Mouse (Mus musculus) gastrocnemius, postnatal 14 days (tissue): ENCODE measurements around the gene Amdhd1. TPM values are rescaled to one million over a fixed set of nuclear protein-coding genes. Genes with fewer than 3 reads are reported as not detected.
A peak's percentile ranks its signal among the peaks of the same experiment; 100 is the strongest.

Experiments
- DNase-seq: peaks from one replicate; pipeline ENCODE4 v3.0.0; 2021; ENCODE audit warnings: mixed read lengths
- intact Hi-C: fragments of 180-260 bp; cut with DNase I; formaldehyde crosslinking; loops from one replicate; pipeline ENCODE4 v1.15.1; 2025; ENCODE audit warnings: low total_unique reads
- total RNA-seq, 2 experiments: library from RNA; stranded (reverse); gene quantifications; 2 replicates each; pipeline ENCODE4 v1.2.3; 2021

The Amdhd1 gene
- total RNA-seq, 2 experiments from 2014 or later, result not detected

DNA sequence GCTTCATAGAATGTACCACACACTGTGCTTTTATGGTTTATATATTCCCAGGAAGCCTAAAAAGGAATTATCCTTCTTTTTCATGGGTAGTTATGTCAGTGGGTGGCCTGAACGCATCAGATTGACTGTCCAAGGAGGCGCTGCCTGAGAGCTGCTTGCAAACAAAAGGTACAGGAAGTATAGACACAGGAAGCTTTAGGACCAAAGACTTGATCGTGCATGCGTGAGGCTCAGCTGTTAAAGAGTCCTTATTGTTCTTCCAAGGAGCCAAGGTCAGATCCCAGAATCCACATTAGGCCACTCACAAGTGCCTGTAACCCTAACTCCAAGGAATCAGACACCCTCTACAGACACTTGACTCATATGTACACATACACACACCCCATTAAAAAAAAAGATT is 2.5 kb upstream of the Amdhd1 start:
- intact Hi-C loops, result loop anchor here (10.0 kb wide), 2 partner anchors 118 to 488 kb away; no protein-coding TSS in a partner anchor
- DNase-seq, result no peak

DNA sequence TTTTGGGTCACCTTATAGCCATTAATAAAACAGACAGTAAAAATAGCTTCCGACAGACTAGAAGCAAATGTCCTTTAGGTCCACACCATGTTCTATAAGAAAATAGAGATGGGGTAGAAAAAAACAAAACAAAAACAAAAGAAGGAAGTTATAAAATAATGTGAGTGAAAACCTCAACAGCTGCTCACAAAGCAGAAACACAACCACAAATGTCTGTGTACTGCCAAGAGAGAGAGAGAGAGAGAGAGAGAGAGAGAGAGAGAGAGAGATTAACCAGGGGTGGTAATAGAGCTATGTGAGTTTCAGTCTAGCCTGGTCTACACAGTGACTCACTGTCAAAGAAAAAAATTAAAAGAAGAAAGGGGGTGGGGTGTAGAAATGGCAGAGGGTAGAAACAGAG is 1.8 kb upstream of the Amdhd1 start:
- intact Hi-C loops, result loop anchor here (10.0 kb wide), 2 partner anchors 117 to 487 kb away; no protein-coding TSS in a partner anchor
- DNase-seq, result no peak

DNA sequence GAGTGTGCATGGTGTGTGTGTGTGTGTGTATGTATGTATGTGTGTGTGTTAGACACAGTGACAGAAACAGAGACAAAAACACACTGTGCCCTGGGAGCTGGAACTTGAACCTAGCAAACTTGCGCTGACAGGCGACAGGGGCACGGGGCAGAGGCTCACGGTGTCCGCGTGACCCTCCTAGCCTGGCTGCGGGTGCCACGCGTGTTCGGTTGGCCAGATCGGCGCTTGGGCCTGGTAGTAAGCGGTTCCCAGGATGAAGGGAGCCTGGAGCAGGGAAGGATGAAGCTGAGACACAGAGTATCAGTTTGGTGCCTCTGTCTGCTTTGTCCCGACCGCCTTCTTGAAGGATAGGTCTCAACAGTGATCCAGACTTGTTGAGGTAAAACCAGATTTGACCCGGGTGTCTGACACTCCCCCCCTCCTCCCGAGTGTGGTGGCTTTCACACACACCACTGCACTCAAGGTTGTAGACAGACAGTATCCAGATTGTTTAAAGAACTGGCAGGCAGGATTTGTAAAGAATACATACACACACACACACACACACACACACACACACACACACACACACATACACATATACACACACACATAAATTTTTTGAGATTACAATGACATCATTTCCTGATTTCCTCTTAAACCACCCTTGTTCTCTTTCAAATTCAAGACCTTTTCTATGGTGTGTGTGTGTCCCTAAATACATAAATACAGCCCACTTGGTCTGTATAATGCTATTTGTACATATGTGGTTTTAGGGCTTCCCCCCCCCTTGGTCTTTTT is 788 bp upstream of the Amdhd1 start, which contains the start of gene Ccdc38:
Gene Ccdc38, plus strand, starts transcription at position 202 of the 780 bp plus-strand sequence.
- intact Hi-C loops, result loop anchor here (10.0 kb wide), 2 partner anchors 116 to 486 kb away; no protein-coding TSS in a partner anchor
- DNase-seq, result peak; percentile 12

DNA sequence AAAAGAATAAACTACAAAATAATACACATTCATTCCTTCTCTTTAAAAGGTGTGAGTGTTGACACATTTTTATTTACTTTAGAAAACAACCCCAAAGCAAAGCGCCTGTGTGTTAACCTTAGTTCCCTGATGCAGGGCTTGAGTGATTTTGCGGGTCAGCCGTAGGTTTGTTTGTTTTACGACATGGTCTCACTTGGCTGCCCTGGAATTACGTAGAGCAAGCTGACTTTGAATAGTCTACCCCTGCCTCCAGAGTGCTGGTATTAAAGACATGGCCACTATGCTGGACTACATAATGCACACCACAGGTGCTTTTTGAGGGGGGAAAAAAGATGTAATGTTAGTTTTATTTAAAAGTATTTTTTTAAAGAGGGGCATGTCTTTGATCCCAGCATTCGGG is 1.0 kb downstream of the Amdhd1 start:
- DNase-seq, result no peak
- intact Hi-C loops, result no loop called here

DNA sequence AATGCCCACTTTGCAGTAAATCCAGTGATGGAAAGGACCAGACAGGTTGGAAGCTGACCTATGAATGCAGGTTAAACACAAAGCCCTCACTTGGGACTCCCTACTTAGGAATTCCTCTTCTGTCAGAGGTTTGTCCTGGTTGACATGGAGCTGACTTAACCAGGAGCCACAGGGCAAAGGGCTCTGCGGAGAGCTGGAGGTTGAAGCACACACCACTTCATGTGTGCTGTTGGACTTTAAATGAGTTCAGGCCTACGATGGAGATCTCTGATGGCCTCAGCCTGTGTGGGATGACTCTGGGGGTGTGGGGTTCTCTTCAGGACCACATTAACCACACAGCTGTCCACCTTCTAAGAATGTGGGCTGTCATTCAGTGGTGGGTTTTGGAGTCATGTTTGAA is 1.5 kb downstream of the Amdhd1 start:
- no peak for DNase-seq

DNA sequence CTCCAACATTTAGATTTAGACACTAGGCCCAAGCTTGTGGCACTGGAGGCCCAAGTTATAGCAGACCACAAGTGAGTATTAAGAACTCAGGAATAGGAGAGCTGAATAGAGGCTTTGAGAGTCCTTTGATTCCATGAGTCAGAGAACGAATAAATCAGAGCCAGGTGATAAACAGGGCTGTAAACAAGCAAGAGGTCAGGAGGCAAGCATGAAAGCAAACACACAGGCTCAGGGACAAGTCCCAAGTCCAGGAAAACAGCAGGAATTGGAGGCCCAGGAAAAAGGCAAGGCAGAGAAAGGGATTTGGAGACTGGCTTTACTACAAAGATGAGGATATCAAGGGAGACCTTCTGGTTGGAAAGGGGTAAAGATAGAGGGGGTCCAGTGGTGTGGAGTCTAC is 14.5 kb downstream of the Amdhd1 start:
- intact Hi-C loops, result no loop called here
- no peak for DNase-seq

More for the DNA sequence above, 1.5 kb downstream of the Amdhd1 start:
- intact Hi-C loops, result no loop called here

DNA sequence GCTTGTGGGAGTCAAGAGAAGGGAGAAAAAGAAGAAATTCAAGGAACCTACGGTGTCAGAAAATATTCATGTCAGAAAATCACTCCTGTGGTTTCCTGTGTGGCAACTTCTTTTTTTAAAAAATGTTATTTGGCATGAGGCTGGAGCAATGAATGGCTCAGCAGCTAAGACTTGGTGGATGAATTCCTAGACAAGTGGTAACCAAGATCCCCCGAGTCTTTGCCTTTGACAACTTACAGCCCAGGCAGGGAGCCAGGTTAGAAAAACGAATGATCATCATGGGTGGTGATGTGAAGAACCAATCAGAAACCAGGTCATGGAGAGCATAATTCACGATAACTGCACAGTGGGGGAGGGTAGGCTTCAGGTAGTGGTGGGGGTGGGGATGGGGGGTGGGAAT is 18.8 kb downstream of the Amdhd1 start:
- intact Hi-C loops, result no loop called here
- DNase-seq, result no peak

DNA sequence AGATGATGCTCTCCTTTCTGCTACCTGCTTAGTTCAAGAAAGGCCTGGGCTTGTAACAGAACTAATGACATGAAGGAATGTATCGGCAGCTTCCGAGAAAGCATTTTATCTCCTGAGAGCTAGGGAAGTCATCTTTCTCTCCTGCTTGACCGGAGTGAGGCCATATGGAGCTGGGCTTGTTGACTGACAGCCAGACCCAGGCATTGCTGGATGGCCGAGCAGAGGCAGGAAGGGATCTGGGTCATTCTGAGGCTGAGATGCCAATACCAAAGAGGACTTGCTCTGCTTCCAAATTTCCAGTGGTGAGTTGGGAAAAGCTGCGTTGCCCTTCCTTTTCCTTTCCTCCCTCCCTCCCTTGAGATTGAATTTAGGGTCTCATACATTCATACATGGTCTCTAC is 20.1 kb downstream of the Amdhd1 start:
- no peak for DNase-seq
- intact Hi-C loops, result no loop called here

DNA sequence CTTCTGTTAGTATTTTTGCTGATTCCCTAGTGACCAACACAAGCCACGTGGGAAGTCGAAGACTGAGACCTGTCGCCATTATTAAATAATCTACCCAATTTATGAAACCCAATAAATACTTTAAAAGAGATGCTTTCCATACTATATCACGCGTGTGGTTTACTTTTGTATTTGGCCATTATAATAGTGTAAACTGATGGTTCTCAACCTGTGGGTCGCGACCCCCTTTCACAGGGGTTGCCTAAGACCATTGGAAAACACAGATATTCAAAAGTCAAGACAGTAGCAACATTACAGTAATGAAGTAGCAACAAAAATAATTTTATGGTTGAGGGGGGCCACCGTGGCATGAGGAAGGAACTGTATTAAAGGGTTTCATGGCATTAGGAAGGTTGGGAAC is 20.7 kb downstream of the Amdhd1 start:
- no peak for DNase-seq
- intact Hi-C loops, result no loop called here

DNA sequence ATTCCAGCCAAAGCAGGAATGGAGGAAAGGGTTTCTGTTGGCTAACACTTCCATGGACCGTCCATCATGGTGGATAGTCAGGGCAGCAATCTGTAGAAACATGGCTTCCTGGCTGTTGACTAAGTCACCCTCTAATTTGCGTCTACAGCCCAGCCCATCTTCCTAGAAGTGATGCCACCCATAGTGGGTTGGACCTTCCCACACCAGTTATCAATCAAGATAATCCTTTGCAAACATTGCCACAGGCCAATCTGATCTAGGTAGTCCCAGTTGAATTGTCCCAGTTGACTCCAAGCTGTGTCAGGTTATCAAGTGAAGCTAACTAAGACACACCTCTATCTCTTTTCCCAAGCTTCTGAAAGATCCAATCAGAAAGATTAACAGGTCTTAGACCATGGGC is 21.2 kb downstream of the Amdhd1 start:
- intact Hi-C loops, result no loop called here
- DNase-seq, result no peak

DNA sequence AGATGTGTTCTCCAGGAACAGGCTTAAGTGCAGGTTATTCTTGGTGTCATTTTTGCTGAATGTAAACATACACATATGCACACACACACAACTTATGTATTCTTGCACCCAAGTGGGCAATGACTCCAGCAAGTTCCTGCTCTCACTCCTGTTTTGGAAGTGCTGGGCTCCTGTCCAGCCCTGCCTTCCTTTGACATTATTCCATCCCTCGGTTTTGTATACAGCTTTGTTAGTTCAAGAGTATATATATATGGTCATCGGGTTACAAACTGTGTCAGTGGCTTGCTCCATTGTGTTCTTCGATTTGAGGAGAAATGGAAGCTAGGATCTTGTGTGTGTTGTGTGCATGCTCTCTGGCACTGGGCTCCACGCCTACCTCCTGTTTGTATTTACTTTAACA is 21.6 kb downstream of the Amdhd1 start:
- intact Hi-C loops, result no loop called here
- no peak for DNase-seq

DNA sequence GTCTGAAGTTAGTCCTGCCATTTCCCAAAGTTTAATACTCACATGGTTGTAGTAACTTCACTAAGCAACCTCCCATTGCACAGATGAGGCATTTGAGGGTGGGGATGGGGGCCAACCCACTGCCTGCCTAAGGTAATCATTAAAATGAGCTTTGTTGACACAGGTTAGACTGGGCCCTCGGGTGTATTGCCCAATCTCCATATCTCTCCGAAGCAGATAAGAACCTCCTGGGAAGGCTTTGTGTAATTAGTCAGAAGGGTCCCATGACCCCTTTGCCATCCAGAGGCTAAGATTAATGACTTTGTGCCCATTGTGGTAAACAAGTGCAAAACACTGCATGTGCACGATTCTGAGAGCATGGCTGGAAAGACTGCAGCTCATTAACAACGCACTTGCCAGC is 22.1 kb downstream of the Amdhd1 start:
- DNase-seq, result no peak
- intact Hi-C loops, result no loop called here

DNA sequence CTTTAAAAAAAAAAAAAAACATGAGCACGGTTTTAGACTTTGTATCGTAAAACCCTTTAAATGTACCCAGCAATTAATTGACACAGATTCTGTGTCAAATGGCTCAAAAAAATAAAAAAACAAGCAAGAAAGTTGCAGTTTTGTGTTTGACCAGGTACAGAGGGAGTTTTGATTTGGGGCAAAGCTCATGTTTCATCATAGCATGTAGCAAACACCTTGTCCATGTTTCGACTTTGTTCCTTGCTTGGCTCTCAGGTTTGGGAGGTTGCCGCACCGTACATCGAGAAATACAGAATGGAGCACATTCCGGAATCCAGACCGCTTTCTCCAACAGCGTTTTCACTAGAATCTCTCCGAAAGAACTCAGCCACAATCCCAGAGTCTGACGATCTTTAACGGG is 23.9 kb downstream of the Amdhd1 start:
- DNase-seq, result no peak
- intact Hi-C loops, result no loop called here

DNA sequence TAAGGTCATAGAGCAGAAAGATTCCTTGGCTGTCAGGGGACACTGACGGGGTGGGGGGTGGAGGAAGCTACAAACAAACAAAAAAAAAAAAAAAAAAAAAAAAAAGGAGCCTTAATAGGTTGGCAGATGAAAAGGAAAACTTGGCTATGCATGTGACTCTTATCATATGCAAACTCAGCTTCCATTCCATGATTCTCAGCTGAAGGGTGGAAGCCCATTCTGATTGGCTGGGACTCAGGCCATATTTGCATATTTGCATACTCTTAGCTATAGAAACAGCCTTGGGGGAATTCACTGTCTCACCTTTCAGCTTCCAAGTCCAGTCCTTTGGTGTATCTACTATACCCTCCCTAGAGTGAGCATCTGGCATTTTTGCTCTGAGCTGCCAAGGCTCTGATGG is 24.4 kb downstream of the Amdhd1 start:
- no peak for DNase-seq
- intact Hi-C loops, result no loop called here

DNA sequence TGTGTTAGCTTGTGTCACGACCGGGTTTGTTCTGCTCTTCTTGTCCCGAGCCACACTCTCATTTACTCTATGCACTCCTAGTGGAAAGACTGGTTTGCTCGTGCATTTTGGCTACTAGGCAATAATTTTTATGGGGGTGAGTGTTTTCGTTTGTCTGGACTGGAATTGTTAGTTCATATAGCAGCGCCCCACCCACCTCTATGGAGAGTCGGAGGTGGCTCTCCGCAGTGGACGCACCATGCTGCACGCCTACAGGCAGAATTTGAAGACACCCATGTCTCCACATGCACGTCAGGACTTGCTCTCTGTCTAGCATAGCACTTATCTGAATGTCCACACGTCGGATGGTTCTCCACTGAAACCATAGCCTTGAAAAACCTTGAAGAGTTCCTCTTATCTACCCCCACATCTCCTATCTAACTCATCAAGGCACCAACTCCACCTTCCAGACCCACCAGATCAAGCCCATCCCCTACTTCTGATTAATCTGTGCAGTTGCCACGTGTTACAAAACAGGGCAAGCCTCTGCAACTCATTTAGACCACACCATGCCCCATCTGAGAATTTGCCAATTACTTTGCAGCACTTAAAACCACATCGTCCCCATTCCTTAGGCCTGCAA is 30.2 kb downstream of the Amdhd1 start:
- intact Hi-C loops, result no loop called here

DNA sequence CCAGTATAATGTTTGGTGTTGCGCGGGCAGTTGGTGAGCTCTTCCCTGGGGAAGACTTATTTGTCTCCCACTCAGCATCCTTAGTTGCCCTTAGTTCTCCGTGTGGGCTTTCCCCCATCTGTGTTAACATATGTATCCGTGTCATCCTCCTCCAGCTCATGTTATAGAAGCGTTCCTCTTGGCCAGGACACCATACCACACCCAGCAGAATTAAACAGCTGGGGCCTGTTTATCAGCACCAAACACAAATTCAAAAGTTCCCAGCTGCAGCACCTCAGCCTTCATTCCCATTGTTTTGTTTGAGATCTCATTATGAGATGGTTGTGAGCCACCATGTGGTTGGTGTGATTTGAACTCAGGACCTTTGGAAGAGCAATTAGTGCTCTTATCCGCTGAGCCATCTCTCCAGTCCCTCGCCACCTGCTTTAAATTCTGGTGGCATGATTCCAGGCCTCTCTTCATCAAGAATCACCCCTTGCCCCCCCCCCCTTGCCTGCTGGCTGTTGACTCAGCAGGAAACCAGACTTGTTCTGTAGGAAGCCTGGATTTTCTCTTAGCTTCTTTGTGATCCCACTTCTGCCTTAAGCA is 31.4 kb downstream of the Amdhd1 start:
- intact Hi-C loops, result no loop called here
- DNase-seq, result no peak

More for the DNA sequence above, 30.2 kb downstream of the Amdhd1 start:
- no peak for DNase-seq

DNA sequence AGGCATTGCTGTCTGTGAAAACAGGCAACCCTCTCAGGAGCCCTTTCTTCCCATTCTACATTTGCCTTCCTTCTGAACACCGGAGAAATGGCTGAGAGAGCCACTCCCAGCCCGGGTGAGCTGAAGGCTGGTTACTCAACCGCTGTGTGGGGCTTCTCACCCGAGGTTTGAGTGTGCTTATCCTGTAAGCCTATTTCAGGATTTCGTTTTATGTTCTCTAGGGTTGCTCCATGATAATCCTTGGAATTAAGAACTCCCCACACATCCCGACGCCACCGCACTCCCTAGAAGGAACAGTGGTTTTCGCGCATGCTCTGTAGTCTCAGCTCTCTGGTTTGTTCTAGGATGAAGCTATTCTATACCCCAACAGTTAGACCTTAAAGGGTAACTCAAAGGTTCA is 38.5 kb downstream of the Amdhd1 start:
- intact Hi-C loops, result no loop called here
- DNase-seq, result no peak

DNA sequence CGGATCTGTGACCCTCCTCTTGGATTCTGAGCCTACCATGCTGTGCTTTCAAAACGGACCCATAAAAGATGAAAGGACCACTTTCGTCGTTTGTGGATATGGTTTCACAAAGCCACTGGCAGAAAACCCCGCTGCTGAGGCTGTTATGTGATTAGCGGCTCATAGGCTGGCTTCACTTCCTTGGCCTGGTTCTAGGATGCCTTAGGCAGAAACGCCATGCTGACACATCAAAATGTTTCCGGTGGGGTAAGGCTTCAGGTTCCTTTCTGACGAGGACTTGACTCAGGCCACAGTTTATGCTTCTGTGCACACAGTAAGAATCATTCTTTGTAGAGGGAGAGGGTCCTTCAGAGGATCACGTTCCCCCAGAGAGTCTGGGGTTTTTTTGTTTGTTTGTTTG is 39.0 kb downstream of the Amdhd1 start:
- intact Hi-C loops, result no loop called here
- no peak for DNase-seq

DNA sequence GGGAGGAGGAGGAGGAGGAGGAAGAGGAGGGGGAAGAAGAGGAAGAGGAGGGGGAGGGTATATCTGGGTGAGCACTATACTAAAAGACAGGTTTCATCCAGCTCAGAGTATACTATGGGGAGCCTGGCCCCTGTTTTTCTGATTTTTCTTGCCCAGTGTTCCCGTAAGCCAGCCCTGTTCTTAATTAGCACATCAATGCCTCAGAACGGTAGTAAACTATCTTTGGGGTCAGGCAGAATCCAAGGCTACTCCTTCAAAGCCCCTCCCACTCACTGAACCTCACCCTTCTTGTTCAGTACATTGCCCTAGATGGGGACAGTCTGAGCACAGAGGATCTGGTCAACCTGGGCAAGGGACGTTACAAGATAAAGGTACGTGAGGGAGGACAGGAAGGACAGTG is 49.4 kb downstream of the Amdhd1 start:
- intact Hi-C loops, result no loop called here
- no peak for DNase-seq

DNA sequence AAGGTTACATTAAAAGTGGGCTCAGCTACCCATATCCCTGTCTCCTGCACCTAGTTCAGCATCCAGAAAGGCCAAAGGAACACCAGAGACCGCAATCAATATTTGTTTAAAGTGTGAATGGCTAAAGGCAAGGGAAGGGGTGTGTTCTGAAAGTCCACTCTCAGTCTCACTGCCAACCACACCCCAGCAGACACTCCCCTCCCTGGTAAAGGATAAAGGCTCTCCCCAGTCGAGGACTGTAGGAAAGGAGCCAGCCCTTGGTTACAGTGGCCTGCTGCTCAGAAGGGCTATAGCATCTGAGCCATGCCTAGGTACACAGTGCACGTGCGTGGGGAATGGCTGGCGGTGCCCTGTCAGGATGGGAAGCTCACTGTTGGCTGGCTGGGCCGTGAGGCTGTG is 51.0 kb downstream of the Amdhd1 start:
- intact Hi-C loops, result loop anchor here (5.0 kb wide), 1 partner anchor 58 kb away; no protein-coding TSS in a partner anchor
- DNase-seq, result no peak
